Comparison of ENCODE assay signal across 8 mouse cellular contexts in genomic region chr7:90887007-90887720, GRCm38 (mm10).
A peak's percentile ranks its signal among the peaks of the same experiment; 100 is the strongest.
DNase-seq lines count a peak whose midpoint lies in the region; ATAC-seq and TF ChIP-seq lines count a peak whose summit lies in the region.

No protein-coding gene starts in this region.

- H3K9me3 ChIP-seq in heart, embryonic 10.5 days = no peaks in the 10 kb centered on the region
- H3K9me3 ChIP-seq in forebrain, embryonic 14.5 days (replicated peaks; ENCODE audit: control insufficient read depth, low read length) = no peaks in the 10 kb centered on the region
- no peaks in the 10 kb centered on the region for H3K9me3 ChIP-seq in liver, postnatal 0 days (ENCODE audit: low read length)
- H3K9me3 ChIP-seq in stomach, embryonic 14.5 days (ENCODE audit: control insufficient read depth, low read depth, low read length) = no peaks in the 10 kb centered on the region

- TF ChIP-seq CTCF in liver, postnatal 0 days (IDR thresholded peaks at IDR 0.05; ENCODE audit: low read depth) = no peak

- H3K27ac ChIP-seq in heart, embryonic 10.5 days = no peak overlapping the region
- peak overlapping the region; percentile 79 for H3K27ac ChIP-seq in forebrain, embryonic 14.5 days (ENCODE audit: low read depth, low read length)
- no peak overlapping the region for H3K27ac ChIP-seq in liver, postnatal 0 days (ENCODE audit: low read depth)
- no peak overlapping the region for H3K27ac ChIP-seq in stomach, embryonic 14.5 days (ENCODE audit: low read length)

- peak overlapping the region; percentile 67 for H3K9ac ChIP-seq in forebrain, embryonic 14.5 days (ENCODE audit: low read length)
- H3K9ac ChIP-seq in liver, postnatal 0 days (replicated peaks) = no peak overlapping the region
- H3K9ac ChIP-seq in stomach, embryonic 14.5 days (replicated peaks; ENCODE audit: low read depth, low read length) = no peak overlapping the region

- peaks cover 4% of the 10 kb centered on the region; the same call in 1 of the 2 replicates for H3K4me1 ChIP-seq in heart, embryonic 10.5 days
- peaks cover 6% of the 10 kb centered on the region; the same call in 1 of the 2 replicates for H3K4me1 ChIP-seq in forebrain, embryonic 14.5 days (ENCODE audit: control insufficient read depth, insufficient read depth, low read length)
- H3K4me1 ChIP-seq in liver, postnatal 0 days (ENCODE audit: insufficient read depth) = peaks cover 3% of the 10 kb centered on the region; the same call in 1 of the 2 replicates
- no peaks in the 10 kb centered on the region for H3K4me1 ChIP-seq in stomach, embryonic 14.5 days (ENCODE audit: control insufficient read depth, insufficient read depth, low read length)

- H3K36me3 ChIP-seq in heart, embryonic 10.5 days = no peaks in the 10 kb centered on the region
- H3K36me3 ChIP-seq in forebrain, embryonic 14.5 days (ENCODE audit: control insufficient read depth, insufficient read depth, low read length) = no peaks in the 10 kb centered on the region
- H3K36me3 ChIP-seq in liver, postnatal 0 days (replicated peaks; ENCODE audit: insufficient read depth, low read length) = no peaks in the 10 kb centered on the region
- H3K36me3 ChIP-seq in stomach, embryonic 14.5 days (ENCODE audit: control insufficient read depth, insufficient read depth, low read length) = no peaks in the 10 kb centered on the region

- intact Hi-C loops in gastrocnemius, postnatal 36 days (cut with DNase I) = no loop called here

- TF ChIP-seq EP300 in liver, postnatal 0 days (IDR thresholded peaks at IDR 0.05; ENCODE audit: low read depth) = no peak

- DNase-seq in heart, embryonic 10.5 days (ENCODE audit: low spot score) = no peak
- DNase-seq in heart, adult 18-20 months = no peak
- DNase-seq in cerebellum, adult 11-12 months = peak; percentile 12
- peak; percentile 72 for DNase-seq in forebrain, embryonic 14.5 days (ENCODE audit: low spot score)
- DNase-seq in layer of hippocampus, adult 8-10 months (ENCODE audit: low spot score in 2 of 2) = peak; percentile 19 to 51
- DNase-seq in liver, postnatal 0 days = peak; percentile 13
- no peak for DNase-seq in gastrocnemius, postnatal 36 days

- under 1% methylated on average over 21 of the region's 21 CpGs for WGBS in heart, embryonic 10.5 days
- under 1% methylated on average over 21 of the region's 21 CpGs for WGBS in forebrain, embryonic 14.5 days
- 2% methylated on average over 21 of the region's 21 CpGs for WGBS in liver, postnatal 0 days (ENCODE audit: insufficient replicate concordance)
- under 1% methylated on average over 21 of the region's 21 CpGs for WGBS in stomach, embryonic 14.5 days

- peaks cover 9% of the 10 kb centered on the region; the same call in 1 of the 2 replicates for H3K27me3 ChIP-seq in heart, embryonic 10.5 days (ENCODE audit: insufficient read depth, poor library complexity, severe bottlenecking)
- H3K27me3 ChIP-seq in forebrain, embryonic 14.5 days (replicated peaks; ENCODE audit: control insufficient read depth, insufficient read depth, low read length) = no peaks in the 10 kb centered on the region
- no peaks in the 10 kb centered on the region for H3K27me3 ChIP-seq in liver, postnatal 0 days (ENCODE audit: insufficient read depth, low read length)
- no peaks in the 10 kb centered on the region for H3K27me3 ChIP-seq in stomach, embryonic 14.5 days (ENCODE audit: control insufficient read depth, insufficient read depth, low read length)

- peak overlapping the region; percentile 56 for H3K4me3 ChIP-seq in heart, embryonic 10.5 days
- peak overlapping the region; percentile 30 for H3K4me3 ChIP-seq in forebrain, embryonic 14.5 days (ENCODE audit: low read depth, low read length)
- H3K4me3 ChIP-seq in liver, postnatal 0 days (ENCODE audit: low read depth, low read length) = peak overlapping the region; percentile 19; the same call in 1 of the 2 replicates
- H3K4me3 ChIP-seq in stomach, embryonic 14.5 days (ENCODE audit: low read depth, low read length) = peak overlapping the region; percentile 26

- peak overlapping the region; percentile 86 for H3K4me2 ChIP-seq in forebrain, embryonic 14.5 days (ENCODE audit: low read length)
- peak overlapping the region; percentile 58 for H3K4me2 ChIP-seq in liver, postnatal 0 days (ENCODE audit: low read depth, low read length)
- peak overlapping the region; percentile 65 for H3K4me2 ChIP-seq in stomach, embryonic 14.5 days (replicated peaks; ENCODE audit: low read depth, low read length)

- peak; percentile 78 for ATAC-seq in forebrain, embryonic 14.5 days
- ATAC-seq in liver, postnatal 0 days = no peak
- peak; percentile 56; the same call in 1 of the 2 replicates for ATAC-seq in stomach, embryonic 14.5 days (ENCODE audit: insufficient number of reproducible peaks, insufficient read depth, low FRiP score, low read depth)

Comparison
In these comparisons a context has a peak if more than half of its experiments do, and no peak if none do; other contexts are left out.
1. DNase-seq: peak in cerebellum, adult 11-12 months (single experiment), forebrain, embryonic 14.5 days (single experiment), layer of hippocampus, adult 8-10 months (2 of 2) and liver, postnatal 0 days (single experiment); none in heart, embryonic 10.5 days (single experiment), heart, adult 18-20 months (0 of 2) and gastrocnemius, postnatal 36 days (0 of 2).
2. Peak in every context shown above with its lines, with median percentiles within 50 percentile points of each other: H3K4me3 ChIP-seq and H3K4me2 ChIP-seq.